Mouse (Mus musculus): ENCODE results near the gene Rps15. TPM values are rescaled to one million over a fixed set of nuclear protein-coding genes. Genes with fewer than 3 reads are reported as not detected.

The Rps15 gene
- total RNA-seq, 1 experiment = 2,505 TPM

DNA sequence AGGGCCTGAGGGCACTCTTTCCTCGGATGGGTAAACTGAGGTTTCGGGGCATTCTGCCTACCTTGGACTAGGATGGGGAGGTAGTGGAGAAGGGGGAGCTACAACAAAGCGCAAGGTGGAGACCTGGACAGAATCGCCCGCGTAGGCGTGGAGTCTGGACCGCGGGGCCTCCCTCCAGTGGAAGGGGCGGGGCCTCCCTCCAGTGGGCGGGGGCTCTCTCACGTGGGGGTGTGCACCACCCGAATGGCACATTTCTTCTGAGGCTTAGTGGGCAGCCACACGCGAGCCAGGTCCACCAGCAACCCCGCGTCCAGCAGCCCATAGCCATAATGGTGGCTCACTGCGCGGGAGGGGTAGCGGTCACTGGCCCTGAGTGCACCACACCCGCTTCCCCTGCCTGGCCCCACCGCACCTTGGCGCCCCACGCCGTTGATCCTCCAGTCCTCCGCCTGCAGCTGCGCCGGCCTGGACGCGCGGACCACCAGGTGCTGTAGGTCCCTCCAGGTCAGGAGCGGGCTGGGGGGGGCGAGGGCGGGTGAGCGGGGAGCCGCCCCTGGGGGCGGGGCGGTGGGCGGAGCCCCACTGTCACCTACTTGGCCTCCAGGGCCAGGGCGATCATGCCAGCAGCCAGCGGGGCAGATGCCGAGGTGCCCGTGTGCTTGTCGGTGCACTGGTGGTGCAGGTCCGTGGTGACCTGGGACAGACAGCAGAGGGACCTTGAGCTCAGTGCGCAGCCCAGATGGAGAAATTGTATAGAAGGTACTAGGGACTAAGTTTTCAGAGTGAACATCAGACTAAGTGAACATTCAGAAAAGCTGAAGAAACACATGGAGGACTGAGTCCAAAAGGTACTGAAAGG lies 31.2 kb downstream of the Rps15 start:
- peak overlapping the region; percentile 73 to 76 for H3K4me3 ChIP-seq (ENCODE audit: insufficient read depth in 1 of 2, low read depth in 1 of 2, low read length in 2 of 2, poor library complexity in 1 of 2, severe bottlenecking in 1 of 2)
- no peak for TF ChIP-seq CHD2 (IDR thresholded peaks at IDR 0.05; ENCODE audit: low read depth, low read length)
- no peak for TF ChIP-seq HCFC1 (IDR thresholded peaks at IDR 0.05; ENCODE audit: borderline replicate concordance, insufficient read depth, low read length)
- in situ Hi-C loops (cut with MboI; ENCODE audit: low sequenced_read_pairs in 2 of 2, unreplicated experiment in 2 of 2) = no loop called here
- H3K9me3 ChIP-seq (ENCODE audit: control insufficient read depth, insufficient read depth, low read depth, low read length) = no peaks in the 10 kb centered on the region
- no peak for DNase-seq (ENCODE audit: low read depth, low spot score)
- H3K36me3 ChIP-seq (ENCODE audit: control insufficient read depth, insufficient read depth, low read length, poor library complexity, severe bottlenecking) = peaks cover 5% of the 10 kb centered on the region; the same call in 1 of the 2 replicates
- H3K4me1 ChIP-seq (ENCODE audit: control insufficient read depth in 2 of 2, insufficient read depth in 2 of 2, low read length in 2 of 2, poor library complexity in 1 of 2) = peaks cover 0 to 22% of the 10 kb centered on the region in 2 experiments; a peak in 1 of 4 replicates
- H3K9ac ChIP-seq (ENCODE audit: insufficient read depth, low read depth, low read length, poor library complexity, severe bottlenecking) = peak overlapping the region; percentile 46
- H3K27ac ChIP-seq (ENCODE audit: insufficient read depth, low read depth, low read length, poor library complexity, severe bottlenecking) = no peak overlapping the region

DNA sequence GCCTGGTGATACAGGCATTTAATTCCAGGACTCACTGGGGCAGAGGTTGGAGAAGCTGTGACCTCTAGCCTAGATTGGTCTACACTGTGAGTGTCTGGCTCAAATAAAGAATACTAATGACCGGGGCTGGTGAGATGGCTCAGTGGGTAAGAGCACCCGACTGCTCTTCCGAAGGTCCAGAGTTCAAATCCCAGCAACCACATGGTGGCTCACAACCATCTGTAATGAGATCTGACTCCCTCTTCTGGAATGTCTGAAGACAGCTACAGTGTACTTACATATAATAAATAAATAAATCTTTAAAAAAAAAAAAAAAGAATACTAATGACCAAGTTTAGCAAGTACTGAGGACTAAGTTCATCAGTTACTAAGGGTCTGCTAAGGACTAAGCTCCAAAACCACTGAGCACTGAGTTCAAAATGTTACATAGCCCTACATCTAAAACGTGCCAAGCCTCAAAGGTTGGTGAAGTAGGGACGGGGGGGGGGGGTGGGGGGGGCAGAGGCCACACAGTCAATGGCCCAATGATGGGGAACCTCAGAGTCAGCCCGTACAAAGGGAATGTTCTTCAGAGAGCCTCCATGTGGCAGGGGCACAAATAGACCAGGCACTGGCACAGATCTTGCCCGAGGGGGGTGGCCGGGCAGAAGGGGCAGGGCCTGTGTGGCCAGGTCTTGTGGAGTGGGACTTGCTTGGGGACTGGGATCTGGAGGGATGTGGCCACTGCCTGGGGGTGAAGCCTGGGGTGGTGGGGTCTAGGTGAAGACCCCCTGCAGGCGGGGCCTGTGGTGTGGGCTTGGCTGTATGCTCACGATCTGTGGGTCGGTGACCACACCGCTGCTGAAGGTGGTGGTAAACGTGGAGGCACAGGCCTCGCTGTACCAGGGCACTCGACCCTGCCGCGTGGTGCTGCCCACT lies 32.1 kb downstream of the Rps15 start:
- DNase-seq (ENCODE audit: low read depth, low spot score) = no peak
- Histone ChIP-seq H3K36me3 (ENCODE audit: control insufficient read depth, insufficient read depth, low read length, poor library complexity, severe bottlenecking) (no peaks in the 10 kb centered on the region), H3K9me3 (ENCODE audit: control insufficient read depth, insufficient read depth, low read depth, low read length) (no peaks in the 10 kb centered on the region), H3K27ac (ENCODE audit: insufficient read depth, low read depth, low read length, poor library complexity, severe bottlenecking) (no peak overlapping the region), H3K4me1 (ENCODE audit: control insufficient read depth in 2 of 2, insufficient read depth in 2 of 2, low read length in 2 of 2, poor library complexity in 1 of 2) (peaks cover 0 to 29% of the 10 kb centered on the region in 2 experiments; a peak in 2 of 4 replicates), H3K9ac (ENCODE audit: insufficient read depth, low read depth, low read length, poor library complexity, severe bottlenecking) (no peak overlapping the region), H3K4me3 (ENCODE audit: insufficient read depth in 1 of 2, low read depth in 1 of 2, low read length in 2 of 2, poor library complexity in 1 of 2, severe bottlenecking in 1 of 2) (no peak overlapping the region; a peak in 1 of 4 replicates)
- no peak for TF ChIP-seq MAFK (IDR thresholded peaks at IDR 0.05; ENCODE audit: insufficient read depth, low read depth, low read length)
- TF ChIP-seq CHD2 (IDR thresholded peaks at IDR 0.05; ENCODE audit: low read depth, low read length) = no peak
- no peak for TF ChIP-seq ZNF384 (IDR thresholded peaks at IDR 0.05; ENCODE audit: low read depth, low read length)
- TF ChIP-seq HCFC1 (IDR thresholded peaks at IDR 0.05; ENCODE audit: borderline replicate concordance, insufficient read depth, low read length) = no peak
- TF ChIP-seq ZC3H11A (IDR thresholded peaks at IDR 0.05; ENCODE audit: borderline replicate concordance, low read depth, low read length) = no peak
- in situ Hi-C loops (cut with MboI; ENCODE audit: low sequenced_read_pairs in 2 of 2, unreplicated experiment in 2 of 2) = no loop called here

- H3K9me3 ChIP-seq (ENCODE audit: control insufficient read depth, insufficient read depth, low read depth, low read length) = no peaks in the 10 kb centered on the region
- peaks cover 0 to 29% of the 10 kb centered on the region in 2 experiments; a peak in 2 of 4 replicates for H3K4me1 ChIP-seq (ENCODE audit: control insufficient read depth in 2 of 2, insufficient read depth in 2 of 2, low read length in 2 of 2, poor library complexity in 1 of 2)
- H3K36me3 ChIP-seq (ENCODE audit: control insufficient read depth, insufficient read depth, low read length, poor library complexity, severe bottlenecking) = no peaks in the 10 kb centered on the region
- DNase-seq (ENCODE audit: low read depth, low spot score) = no peak
- no peak overlapping the region for H3K9ac ChIP-seq (ENCODE audit: insufficient read depth, low read depth, low read length, poor library complexity, severe bottlenecking)
- in situ Hi-C loops (cut with MboI; ENCODE audit: low sequenced_read_pairs in 2 of 2, unreplicated experiment in 2 of 2) = no loop called here
- TF ChIP-seq MAFK (IDR thresholded peaks at IDR 0.05; ENCODE audit: insufficient read depth, low read depth, low read length) (no peak), CHD2 (IDR thresholded peaks at IDR 0.05; ENCODE audit: low read depth, low read length) (no peak), ZNF384 (IDR thresholded peaks at IDR 0.05; ENCODE audit: low read depth, low read length) (no peak), HCFC1 (IDR thresholded peaks at IDR 0.05; ENCODE audit: borderline replicate concordance, insufficient read depth, low read length) (no peak)
- no peak overlapping the region for H3K4me3 ChIP-seq (ENCODE audit: insufficient read depth in 1 of 2, low read depth in 1 of 2, low read length in 2 of 2, poor library complexity in 1 of 2, severe bottlenecking in 1 of 2)
- no peak overlapping the region for H3K27ac ChIP-seq (ENCODE audit: insufficient read depth, low read depth, low read length, poor library complexity, severe bottlenecking)
These were observed 32.8 kb downstream of the Rps15 start for GRCm38 (mm10) chr10:80325045-80325444.

GRCm38 (mm10) chr10:80329273-80330081 lies 37.2 kb downstream of the Rps15 start, which contains the start of the genes Pcsk4 and Reep6:
Gene Pcsk4, minus strand, starts transcription at chr10:80329498.
Gene Reep6, plus strand, starts transcription at chr10:80329953.
- Histone ChIP-seq H3K4me1 (ENCODE audit: control insufficient read depth in 2 of 2, insufficient read depth in 2 of 2, low read length in 2 of 2, poor library complexity in 1 of 2) (peaks cover 0 to 21% of the 10 kb centered on the region in 2 experiments; a peak in 2 of 4 replicates), H3K9ac (ENCODE audit: insufficient read depth, low read depth, low read length, poor library complexity, severe bottlenecking) (peak within 1 kb of the TSS; percentile 82), H3K27ac (ENCODE audit: insufficient read depth, low read depth, low read length, poor library complexity, severe bottlenecking) (no peak within 1 kb of the TSS), H3K36me3 (ENCODE audit: control insufficient read depth, insufficient read depth, low read length, poor library complexity, severe bottlenecking) (no peaks in the 10 kb centered on the region; the same call in 1 of the 2 replicates), H3K9me3 (ENCODE audit: control insufficient read depth, insufficient read depth, low read depth, low read length) (no peaks in the 10 kb centered on the region), H3K4me3 (ENCODE audit: insufficient read depth in 1 of 2, low read depth in 1 of 2, low read length in 2 of 2, poor library complexity in 1 of 2, severe bottlenecking in 1 of 2) (peak within 1 kb of the TSS; percentile 76 to 93)
- in situ Hi-C loops (cut with MboI; ENCODE audit: low sequenced_read_pairs in 2 of 2, unreplicated experiment in 2 of 2) = no loop called here
- TF ChIP-seq HCFC1 (IDR thresholded peaks at IDR 0.05; ENCODE audit: borderline replicate concordance, insufficient read depth, low read length) (0 out of 2 replicates have a peak, but pooled peaks have one; percentile 22), ZNF384 (IDR thresholded peaks at IDR 0.05; ENCODE audit: low read depth, low read length) (no peak), MAFK (IDR thresholded peaks at IDR 0.05; ENCODE audit: insufficient read depth, low read depth, low read length) (no peak), CHD2 (IDR thresholded peaks at IDR 0.05; ENCODE audit: low read depth, low read length) (peak; percentile 67; the same call in 1 of the 2 replicates), ZC3H11A (IDR thresholded peaks at IDR 0.05; ENCODE audit: borderline replicate concordance, low read depth, low read length) (no peak)
- DNase-seq (ENCODE audit: low read depth, low spot score) = peak; percentile 100
